Mouse (Mus musculus) CH12.LX (cell line): ENCODE data around the gene Rcc1l.

Experiments
- CTCF ChIP-seq, 2 experiments: IDR thresholded peaks in 1 of 2; conservative IDR thresholded peaks in 1 of 2; 2 replicates each; pipeline ENCODE4 v1.5.1; 2011 to 2012; ENCODE audit warnings: low read depth in 2 of 2, low read length in 2 of 2, improper control_type of control experiment in 1 of 2, inconsistent platforms in 1 of 2, mild to moderate bottlenecking in 1 of 2, moderate library complexity in 1 of 2
- KAT2A ChIP-seq: IDR thresholded peaks from 2 replicates; pipeline ENCODE4 v1.6.1; 2012; ENCODE audit warnings: low read length, improper control_type of control experiment, inconsistent platforms; ENCODE audit not compliant: insufficient replicate concordance
- SIN3A ChIP-seq: IDR thresholded peaks from 2 replicates; pipeline ENCODE4 v1.6.1; 2012; ENCODE audit warnings: low read length, improper control_type of control experiment, inconsistent platforms

DNA sequence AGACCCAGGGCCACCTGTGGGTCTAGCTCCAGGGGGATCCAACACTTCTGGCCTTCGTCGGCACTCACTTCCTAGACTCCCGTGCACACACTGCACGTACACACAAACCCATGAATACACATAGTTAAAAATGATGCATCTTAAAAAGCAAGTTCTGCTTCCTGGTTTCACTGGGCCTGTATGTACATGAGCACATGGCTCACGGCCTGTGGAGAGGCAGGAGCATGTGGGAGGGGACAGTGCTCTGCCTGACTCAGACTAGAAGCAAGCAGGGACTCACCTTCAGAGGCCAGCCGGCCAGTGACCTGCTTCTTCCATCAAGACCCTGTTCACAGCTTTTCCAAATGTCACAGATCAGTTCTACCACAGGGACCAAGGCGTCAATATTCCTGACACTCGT lies 17.1 kb upstream of the Rcc1l start:
- TF ChIP-seq CTCF (conservative IDR thresholded peaks at IDR 0.05 in 1 of 2, IDR thresholded peaks at IDR 0.05 in 1 of 2; ENCODE audit: low read depth in 2 of 2, low read length in 2 of 2) (no peak), SIN3A (no peak), KAT2A (no peak)
